Mouse (Mus musculus): Measurements from ENCODE around the gene Hmgb2.

GRCm38 (mm10) chr8:57470863-57471262 is 40.8 kb upstream of the Hmgb2 start:
- no peak for TF ChIP-seq POLR2A (IDR thresholded peaks at IDR 0.05; ENCODE audit: borderline replicate concordance, low read depth, low read length)
- TF ChIP-seq CTCF (IDR thresholded peaks at IDR 0.05; ENCODE audit: low read depth, low read length) = no peak
